Mouse (Mus musculus) myocyte (in vitro differentiated cells): Measurements from ENCODE around the gene Armh1.

Source experiments
- E2F4 ChIP-seq: IDR thresholded peaks from one replicate; pipeline ENCODE4 v1.6.1; 2011; ENCODE audit warnings: mild to moderate bottlenecking, control low read depth, moderate library complexity; ENCODE audit not compliant: insufficient read depth
- MAX ChIP-seq: IDR thresholded peaks from one replicate; pipeline ENCODE4 v1.6.1; 2011; ENCODE audit warnings: low read depth, mild to moderate bottlenecking, control low read depth
- POLR2A ChIP-seq: IDR thresholded peaks from one replicate; pipeline ENCODE4 v1.6.1; 2011; ENCODE audit warnings: low read depth, mild to moderate bottlenecking, control low read depth, moderate library complexity; ENCODE audit not compliant: insufficient read length
- POLR2AphosphoS2 ChIP-seq: IDR thresholded peaks from one replicate; pipeline ENCODE4 v1.6.1; 2011; ENCODE audit warnings: low read depth, control low read depth; ENCODE audit not compliant: insufficient read length
- REST ChIP-seq: IDR thresholded peaks from one replicate; pipeline ENCODE4 v1.6.1; 2011; ENCODE audit warnings: mild to moderate bottlenecking, control low read depth, moderate library complexity; ENCODE audit not compliant: insufficient read depth, insufficient read length
- SRF ChIP-seq: IDR thresholded peaks from one replicate; pipeline ENCODE4 v1.6.1; 2011; ENCODE audit warnings: low read depth; ENCODE audit not compliant: control insufficient read depth, insufficient read length
- TCF3 ChIP-seq: IDR thresholded peaks from one replicate; pipeline ENCODE4 v1.6.1; 2011; ENCODE audit warnings: low read depth, control low read depth; ENCODE audit not compliant: insufficient read length

- no peak for TF ChIP-seq POLR2A
- TF ChIP-seq MAX: no peak
- TF ChIP-seq E2F4: no peak
- no peak for TF ChIP-seq SRF
- TF ChIP-seq REST: no peak
- no peak for TF ChIP-seq POLR2AphosphoS2
- no peak for TF ChIP-seq TCF3
Measured at GRCm38 (mm10) chr4:117261222-117261621, 9.3 kb upstream of the Armh1 start.
